Mouse (Mus musculus) midbrain, embryonic 14.5 days (tissue): ENCODE measurements around the gene Ovca2. TPM values are rescaled to one million over a fixed set of nuclear protein-coding genes. Genes with fewer than 3 reads are reported as not detected.

Experiments used
- ATAC-seq: fragments of 200-750 bp; cut with Nextera tagmentation; 2 replicates; pipeline ENCODE4 v1.8.0; 2017; ENCODE audit warnings: moderate number of reproducible peaks, moderate library complexity; ENCODE audit not compliant: low FRiP score, low TSS enrichment
- DNase-seq: peaks from one replicate; pipeline ENCODE4 v3.0.0-alpha.2; 2015
- H3K27ac ChIP-seq: fragments of 300-500 bp; sonication (generic); replicated peaks from 2 replicates; pipeline ENCODE4 v1.5.1; 2014; ENCODE audit warnings: mild to moderate bottlenecking, low read depth, low read length, moderate library complexity
- H3K27me3 ChIP-seq: fragments of 300-500 bp; sonication (generic); 2 replicates; pipeline ENCODE4 v1.6.1; 2014; ENCODE audit warnings: low read length, control low read depth, mixed read lengths; ENCODE audit not compliant: control insufficient read depth, insufficient read depth
- H3K36me3 ChIP-seq: fragments of 300-500 bp; sonication (generic); 2 replicates; pipeline ENCODE4 v1.6.1; 2014; ENCODE audit warnings: low read length, control low read depth; ENCODE audit not compliant: control insufficient read depth, insufficient read depth
- H3K4me1 ChIP-seq: fragments of 300-500 bp; sonication (generic); 2 replicates; pipeline ENCODE4 v1.6.1; 2014; ENCODE audit warnings: mild to moderate bottlenecking, antibody characterized with exemption, low read length, control low read depth; ENCODE audit not compliant: control insufficient read depth, insufficient read depth
- H3K4me2 ChIP-seq: fragments of 300-500 bp; sonication (generic); 2 replicates; pipeline ENCODE4 v1.6.1; 2014; ENCODE audit warnings: mild to moderate bottlenecking, low read length, moderate library complexity
- H3K4me3 ChIP-seq: fragments of 300-500 bp; sonication (generic); replicated peaks from 2 replicates; pipeline ENCODE4 v1.5.1; 2014; ENCODE audit warnings: low read depth, low read length
- H3K9ac ChIP-seq: fragments of 300-500 bp; sonication (generic); replicated peaks from 2 replicates; pipeline ENCODE4 v1.6.1; 2014; ENCODE audit warnings: mild to moderate bottlenecking, low read length, moderate library complexity
- H3K9me3 ChIP-seq: fragments of 300-500 bp; sonication (generic); 2 replicates; pipeline ENCODE4 v1.6.1; 2016; ENCODE audit warnings: low read length, control low read depth, mixed read lengths; ENCODE audit not compliant: control insufficient read depth
- WGBS: fragments of 180-500 bp; shearing (Covaris S2); extraction: QIAGEN DNeasy Blood & Tissue Kit; methylation state at CpG from one replicate; pipeline ENCODE4 v1.1.7; 2014; 5-methylcytosine and 5-hydroxymethylcytosine counted together
- polyA plus RNA-seq: library from polyadenylated mRNA; unstranded; fragments of >200 nt; fragmentation: Nextera tagmentation; extraction: Ambion mirVana; gene quantifications from 2 replicates; pipeline ENCODE4 v1.2.1, GENCODE M21; 2014

The Ovca2 gene
- polyA plus RNA-seq, 1 experiment from 2014 or later, result 20.2 TPM

GRCm38 (mm10) chr11:75145841-75146240 is 32.8 kb downstream of the Ovca2 start:
- H3K4me1 ChIP-seq, result peaks cover 12% of the 10 kb centered on the region
- no peak overlapping the region for H3K9ac ChIP-seq
- no peaks in the 10 kb centered on the region for H3K27me3 ChIP-seq
- no peak overlapping the region for H3K4me3 ChIP-seq
- no peak overlapping the region for H3K27ac ChIP-seq
- ATAC-seq (no peak), DNase-seq (no peak)
- no peak overlapping the region for H3K4me2 ChIP-seq
- peaks cover 39% of the 10 kb centered on the region for H3K36me3 ChIP-seq
- WGBS, result 93% methylated on average over 2 of the region's 2 CpGs
- no peaks in the 10 kb centered on the region for H3K9me3 ChIP-seq

GRCm38 (mm10) chr11:75142749-75143148 is 35.9 kb downstream of the Ovca2 start:
- Histone ChIP-seq H3K36me3 (peaks cover 42% of the 10 kb centered on the region), H3K27me3 (no peaks in the 10 kb centered on the region), H3K9me3 (no peaks in the 10 kb centered on the region), H3K4me1 (peaks cover 10% of the 10 kb centered on the region), H3K9ac (no peak overlapping the region), H3K4me2 (no peak overlapping the region), H3K27ac (no peak overlapping the region), H3K4me3 (no peak overlapping the region)
- no peak for ATAC-seq
- no peak for DNase-seq
- 91% methylated on average over 4 of the region's 4 CpGs for WGBS

GRCm38 (mm10) chr11:75141913-75142312 is 36.7 kb downstream of the Ovca2 start:
- Histone ChIP-seq H3K27me3 (no peaks in the 10 kb centered on the region), H3K4me3 (no peak overlapping the region), H3K9me3 (no peaks in the 10 kb centered on the region), H3K36me3 (peaks cover 43% of the 10 kb centered on the region), H3K4me1 (peaks cover 2% of the 10 kb centered on the region; the same call in 1 of the 2 replicates), H3K4me2 (no peak overlapping the region), H3K9ac (no peak overlapping the region), H3K27ac (no peak overlapping the region)
- ATAC-seq (no peak), DNase-seq (no peak)
- 70% methylated on average over 1 of the region's 1 CpGs for WGBS

GRCm38 (mm10) chr11:75141038-75141437 is 37.6 kb downstream of the Ovca2 start:
- no peaks in the 10 kb centered on the region for H3K27me3 ChIP-seq
- no peaks in the 10 kb centered on the region for H3K9me3 ChIP-seq
- ATAC-seq (no peak), DNase-seq (no peak)
- no peak overlapping the region for H3K4me3 ChIP-seq
- peaks cover 41% of the 10 kb centered on the region for H3K36me3 ChIP-seq
- no peak overlapping the region for H3K27ac ChIP-seq
- H3K9ac ChIP-seq, result no peak overlapping the region
- WGBS, result 88% methylated on average over 3 of the region's 3 CpGs
- no peaks in the 10 kb centered on the region for H3K4me1 ChIP-seq
- H3K4me2 ChIP-seq, result no peak overlapping the region

GRCm38 (mm10) chr11:75140431-75140830 is 38.2 kb downstream of the Ovca2 start:
- no peak for ATAC-seq
- WGBS, result 86% methylated on average over 5 of the region's 5 CpGs
- Histone ChIP-seq H3K4me2 (no peak overlapping the region), H3K36me3 (peaks cover 38% of the 10 kb centered on the region), H3K4me1 (no peaks in the 10 kb centered on the region), H3K27me3 (no peaks in the 10 kb centered on the region), H3K27ac (no peak overlapping the region), H3K9me3 (no peaks in the 10 kb centered on the region), H3K4me3 (no peak overlapping the region), H3K9ac (no peak overlapping the region)
- no peak for DNase-seq

GRCm38 (mm10) chr11:75139122-75139963 is 39.3 kb downstream of the Ovca2 start:
- WGBS, result 74% methylated on average over 11 of the region's 11 CpGs
- H3K4me3 ChIP-seq, result no peak overlapping the region
- DNase-seq, result no peak

GRCm38 (mm10) chr11:75136666-75137398 is 41.8 kb downstream of the Ovca2 start:
- Histone ChIP-seq H3K4me1 (0 out of 2 replicates have a peak, but pooled peaks cover 4% of the 10 kb centered on the region), H3K9ac (no peak overlapping the region), H3K27me3 (no peaks in the 10 kb centered on the region), H3K4me2 (no peak overlapping the region), H3K27ac (no peak overlapping the region), H3K4me3 (no peak overlapping the region), H3K9me3 (no peaks in the 10 kb centered on the region), H3K36me3 (peaks cover 14% of the 10 kb centered on the region)
- 78% methylated on average over 5 of the region's 5 CpGs for WGBS
- DNase-seq (no peak), ATAC-seq (no peak)

More at GRCm38 (mm10) chr11:75139122-75139963, 39.3 kb downstream of the Ovca2 start:
- H3K27ac ChIP-seq, result 0 out of 2 replicates have a peak overlapping the region, but pooled peaks have one; percentile 55
- no peak for ATAC-seq
- H3K4me1 ChIP-seq, result no peaks in the 10 kb centered on the region
- H3K36me3 ChIP-seq, result peaks cover 33% of the 10 kb centered on the region
- no peaks in the 10 kb centered on the region for H3K9me3 ChIP-seq
- H3K27me3 ChIP-seq, result no peaks in the 10 kb centered on the region
- no peak overlapping the region for H3K9ac ChIP-seq
- no peak overlapping the region for H3K4me2 ChIP-seq

- DNase-seq (no peak), ATAC-seq (no peak)
- WGBS, result 98% methylated on average over 4 of the region's 4 CpGs
- no peak overlapping the region for H3K4me3 ChIP-seq
- H3K27me3 ChIP-seq, result no peaks in the 10 kb centered on the region
- H3K36me3 ChIP-seq, result peaks cover 10% of the 10 kb centered on the region
- no peaks in the 10 kb centered on the region for H3K9me3 ChIP-seq
- H3K4me2 ChIP-seq, result no peak overlapping the region
- H3K4me1 ChIP-seq, result 0 out of 2 replicates have a peak, but pooled peaks cover 4% of the 10 kb centered on the region
- no peak overlapping the region for H3K9ac ChIP-seq
- no peak overlapping the region for H3K27ac ChIP-seq
Measured at GRCm38 (mm10) chr11:75135358-75135757, 43.3 kb downstream of the Ovca2 start.
